Mouse (Mus musculus) liver, adult 2 months (tissue): Measurements from ENCODE around the gene Vim. TPM values are rescaled to one million over a fixed set of nuclear protein-coding genes. Genes with fewer than 3 reads are reported as not detected.
A peak's percentile ranks its signal among the peaks of the same experiment; 100 is the strongest.

ENCODE experiments used
- DNase-seq: peaks from one replicate; pipeline ENCODE4 v3.0.0-alpha.2; 2011; ENCODE audit warnings: low read depth, low spot score; ENCODE audit errors: extremely low read depth
- H3K27ac ChIP-seq: fragments of 200-500 bp; replicated peaks from 2 replicates; pipeline ENCODE4 v1.5.1; 2012; ENCODE audit warnings: low read depth, mild to moderate bottlenecking, control low read depth, inconsistent platforms, low read length; ENCODE audit not compliant: insufficient read depth
- H3K27me3 ChIP-seq: fragments of 200-500 bp; 2 replicates; pipeline ENCODE4 v1.6.1; 2012; ENCODE audit warnings: mild to moderate bottlenecking, moderate library complexity, low read length, inconsistent platforms; ENCODE audit not compliant: control insufficient read depth, insufficient read depth
- H3K36me3 ChIP-seq: fragments of 200-500 bp; 2 replicates; pipeline ENCODE4 v1.6.1; 2012; ENCODE audit warnings: low read length, inconsistent platforms; ENCODE audit not compliant: control insufficient read depth, insufficient read depth
- H3K4me1 ChIP-seq: fragments of 200-500 bp; 2 replicates; pipeline ENCODE4 v1.6.1; 2011; ENCODE audit warnings: low read length; ENCODE audit not compliant: control insufficient read depth, insufficient read depth
- H3K4me3 ChIP-seq: fragments of 200-500 bp; 2 replicates; pipeline ENCODE4 v1.5.1; 2011; ENCODE audit warnings: low read depth, mild to moderate bottlenecking, control low read depth, low read length, moderate library complexity; ENCODE audit not compliant: insufficient read depth
- H3K79me2 ChIP-seq: fragments of 200-500 bp; 2 replicates; pipeline ENCODE4 v1.6.1; 2012; ENCODE audit warnings: inconsistent platforms, mild to moderate bottlenecking, low read length, moderate library complexity; ENCODE audit not compliant: control insufficient read depth, insufficient read depth
- H3K9ac ChIP-seq: fragments of 200-500 bp; 2 replicates; pipeline ENCODE4 v1.6.1; 2012; ENCODE audit warnings: low read depth, mild to moderate bottlenecking, control low read depth, inconsistent platforms, low read length
- CTCF ChIP-seq: fragments of 200-500 bp; IDR thresholded peaks from 2 replicates; pipeline ENCODE4 v1.5.1; 2011; ENCODE audit warnings: low read depth, low read length, control low read depth
- POLR2A ChIP-seq: fragments of 200-500 bp; IDR thresholded peaks from 2 replicates; pipeline ENCODE4 v1.6.1; 2011; ENCODE audit warnings: low read length, control low read depth; ENCODE audit not compliant: insufficient read depth; ENCODE audit errors: extremely low read depth
- WGBS: fragments of 180-500 bp; shearing (Covaris S2); methylation state at CpG from one replicate; pipeline ENCODE4 v1.1.7; 2018; 5-methylcytosine and 5-hydroxymethylcytosine counted together
- polyA plus RNA-seq: library from polyadenylated mRNA; depleted of rRNA; stranded (reverse); fragments of >200 nt; gene quantifications from 2 replicates; pipeline ENCODE4 v1.2.3, GENCODE M21; 2012
- total RNA-seq: library from RNA; depleted of rRNA; stranded (reverse); fragments of >200 nt; gene quantifications from 2 replicates; pipeline ENCODE4 v1.2.3, GENCODE M21; 2014

Gene Vim
- total and polyA plus RNA-seq, 2 experiments, result 18.4 to 34.6 TPM

- Histone ChIP-seq H3K4me3 (no peak overlapping the region), H3K27me3 (no peaks in the 10 kb centered on the region), H3K79me2 (no peaks in the 10 kb centered on the region), H3K9ac (no peak overlapping the region), H3K27ac (no peak overlapping the region), H3K36me3 (no peaks in the 10 kb centered on the region), H3K4me1 (no peaks in the 10 kb centered on the region)
- WGBS, result 53% methylated on average over 5 of the region's 5 CpGs
- TF ChIP-seq POLR2A (no peak), CTCF (no peak)
- DNase-seq, result peak; percentile 46
Observed at GRCm38 (mm10) chr2:13558607-13559262, 15.0 kb upstream of the Vim start.

GRCm38 (mm10) chr2:13559303-13559702, 14.4 kb upstream of the Vim start:
- Histone ChIP-seq H3K27me3 (no peaks in the 10 kb centered on the region), H3K4me1 (no peaks in the 10 kb centered on the region), H3K79me2 (no peaks in the 10 kb centered on the region), H3K4me3 (no peak overlapping the region), H3K9ac (no peak overlapping the region), H3K36me3 (no peaks in the 10 kb centered on the region), H3K27ac (no peak overlapping the region)
- DNase-seq, result no peak
- no peak for TF ChIP-seq POLR2A
- TF ChIP-seq CTCF, result no peak
- 55% methylated on average over 5 of the region's 5 CpGs for WGBS

GRCm38 (mm10) chr2:13559729-13560128, 14.0 kb upstream of the Vim start:
- no peaks in the 10 kb centered on the region for H3K36me3 ChIP-seq
- H3K4me1 ChIP-seq, result no peaks in the 10 kb centered on the region
- H3K27ac ChIP-seq, result no peak overlapping the region
- H3K4me3 ChIP-seq, result no peak overlapping the region
- 89% methylated on average over 5 of the region's 5 CpGs for WGBS
- TF ChIP-seq CTCF, result no peak
- TF ChIP-seq POLR2A, result no peak
- DNase-seq, result no peak
- no peaks in the 10 kb centered on the region for H3K79me2 ChIP-seq
- H3K9ac ChIP-seq, result no peak overlapping the region
- H3K27me3 ChIP-seq, result no peaks in the 10 kb centered on the region

GRCm38 (mm10) chr2:13560396-13560795, 13.3 kb upstream of the Vim start:
- Histone ChIP-seq H3K79me2 (no peaks in the 10 kb centered on the region), H3K9ac (no peak overlapping the region), H3K27me3 (no peaks in the 10 kb centered on the region), H3K27ac (no peak overlapping the region), H3K4me1 (no peaks in the 10 kb centered on the region), H3K36me3 (no peaks in the 10 kb centered on the region), H3K4me3 (no peak overlapping the region)
- TF ChIP-seq POLR2A, result no peak
- WGBS, result 94% methylated on average over 2 of the region's 2 CpGs
- no peak for DNase-seq

DNA sequence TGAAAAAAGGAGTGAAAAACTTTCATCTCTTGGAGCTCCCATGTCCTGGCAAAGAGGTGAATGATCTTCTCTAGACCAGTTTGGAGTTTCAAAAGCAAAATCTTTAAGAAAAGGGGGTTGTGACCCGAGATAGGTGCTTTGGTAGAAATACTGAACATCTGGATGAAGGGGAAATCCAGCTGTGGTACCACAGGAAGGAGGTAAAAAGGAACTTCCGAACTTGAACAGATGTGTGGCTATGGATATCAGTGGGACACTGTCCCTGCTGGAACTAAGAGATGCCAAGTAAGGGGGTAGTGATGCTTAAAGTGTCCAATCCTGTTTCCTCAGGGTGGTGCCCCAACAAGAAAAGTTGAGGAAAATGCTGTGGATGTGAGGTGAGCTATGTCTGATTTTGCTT, 3.6 kb upstream of the Vim start:
- H3K79me2 ChIP-seq, result no peaks in the 10 kb centered on the region
- DNase-seq, result no peak
- no peak overlapping the region for H3K9ac ChIP-seq
- 0 out of 2 replicates have a peak, but pooled peaks cover 2% of the 10 kb centered on the region for H3K27me3 ChIP-seq
- 72% methylated on average over 2 of the region's 2 CpGs for WGBS
- peaks cover 3% of the 10 kb centered on the region; the same call in 1 of the 2 replicates for H3K4me1 ChIP-seq
- H3K4me3 ChIP-seq, result no peak overlapping the region
- TF ChIP-seq CTCF (no peak), POLR2A (no peak)
- no peak overlapping the region for H3K27ac ChIP-seq
- H3K36me3 ChIP-seq, result no peaks in the 10 kb centered on the region

GRCm38 (mm10) chr2:13572101-13572553, 1.6 kb upstream of the Vim start:
- Histone ChIP-seq H3K27ac (no peak overlapping the region), H3K4me3 (no peak overlapping the region), H3K36me3 (no peaks in the 10 kb centered on the region), H3K79me2 (no peaks in the 10 kb centered on the region), H3K9ac (no peak overlapping the region), H3K27me3 (0 out of 2 replicates have a peak, but pooled peaks cover 2% of the 10 kb centered on the region), H3K4me1 (peaks cover 3% of the 10 kb centered on the region; the same call in 1 of the 2 replicates)
- 53% methylated on average over 4 of the region's 4 CpGs for WGBS
- DNase-seq, result no peak
- TF ChIP-seq POLR2A, result no peak
- no peak for TF ChIP-seq CTCF
